Mouse (Mus musculus) left cerebral cortex, postnatal 14 days (tissue): ENCODE results near the gene Pgs1. TPM values are rescaled to one million over a fixed set of nuclear protein-coding genes. Genes with fewer than 3 reads are reported as not detected.
A peak's percentile ranks its signal among the peaks of the same experiment; 100 is the strongest.

ENCODE experiments used
- DNase-seq, 2 experiments: peaks; one replicate each; pipeline ENCODE4 v3.0.0; 2021 to 2022; ENCODE audit warnings: low spot score in 2 of 2, mixed read lengths in 1 of 2
- intact Hi-C: fragments of 180-260 bp; cut with DNase I; formaldehyde crosslinking; loops from one replicate; pipeline ENCODE4 v1.15.1; 2025
- total RNA-seq, 2 experiments: library from RNA; stranded (reverse); gene quantifications; 2 replicates each; pipeline ENCODE4 v1.2.3; 2021

The Pgs1 gene
- total RNA-seq, 2 experiments from 2014 or later = 74.4 to 76.2 TPM

DNA sequence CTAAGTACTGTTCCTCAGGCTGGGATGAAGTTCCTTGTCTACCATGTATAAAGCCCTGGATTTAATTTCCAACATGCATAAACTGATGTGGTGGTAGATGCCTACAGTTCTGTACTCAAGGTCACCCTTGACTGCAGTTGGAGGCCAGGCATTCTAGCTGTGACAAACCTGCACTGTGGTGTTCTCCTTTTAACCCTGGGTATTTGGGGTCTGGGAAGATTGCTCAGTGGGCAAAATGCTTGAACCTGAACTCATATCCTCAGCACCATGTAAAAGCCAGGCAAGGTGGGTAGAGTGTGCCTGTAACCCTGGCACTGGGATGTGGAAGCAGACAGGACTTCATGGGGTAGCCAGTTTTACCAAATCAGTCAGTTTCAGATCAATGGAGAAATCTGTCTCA lies 25.5 kb upstream of the Pgs1 start:
- DNase-seq = no peak
- intact Hi-C loops = no loop called here

DNA sequence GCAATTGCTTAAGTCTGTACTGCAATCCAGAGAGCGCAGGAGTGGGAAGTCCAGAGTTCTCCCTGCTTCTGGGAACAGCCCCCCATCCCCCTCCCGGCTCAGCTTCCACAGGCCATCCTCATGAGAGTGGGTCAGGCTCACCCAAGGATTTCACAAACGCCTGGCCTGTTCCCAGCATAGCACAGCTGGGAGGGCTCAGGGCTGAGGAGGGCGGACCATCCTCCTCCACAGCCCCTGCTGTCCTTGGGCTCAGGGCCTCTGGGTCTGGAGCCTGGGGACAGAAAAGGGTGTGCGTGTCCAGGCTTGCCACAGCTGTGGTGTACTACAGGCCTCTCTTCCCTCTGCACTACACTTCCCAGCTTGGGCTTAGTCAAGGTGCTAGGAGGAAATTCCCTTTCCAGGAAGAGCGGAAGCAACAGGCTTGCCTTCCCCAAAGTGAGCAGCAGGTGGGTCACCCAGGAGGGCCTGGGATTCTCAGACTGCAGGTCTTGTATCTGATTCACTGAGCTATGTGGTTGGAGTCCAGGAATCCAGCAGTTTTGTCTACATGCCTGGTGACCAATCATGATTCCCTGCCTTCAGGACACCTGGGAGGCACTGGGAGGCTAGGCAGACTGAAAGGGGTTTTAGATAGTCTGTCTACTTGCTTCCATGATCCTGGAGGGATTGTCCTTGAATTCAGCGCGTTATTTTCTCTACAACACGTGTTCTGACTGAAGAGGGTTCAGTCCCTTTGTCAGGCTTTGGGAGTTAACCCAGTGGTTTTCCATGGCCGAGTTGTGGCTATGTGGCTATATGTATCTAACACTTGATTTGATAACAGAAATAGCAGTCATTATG lies 23.6 kb upstream of the Pgs1 start:
- DNase-seq = peak in 1 of 2 experiments; percentile 28
- intact Hi-C loops = no loop called here

DNA sequence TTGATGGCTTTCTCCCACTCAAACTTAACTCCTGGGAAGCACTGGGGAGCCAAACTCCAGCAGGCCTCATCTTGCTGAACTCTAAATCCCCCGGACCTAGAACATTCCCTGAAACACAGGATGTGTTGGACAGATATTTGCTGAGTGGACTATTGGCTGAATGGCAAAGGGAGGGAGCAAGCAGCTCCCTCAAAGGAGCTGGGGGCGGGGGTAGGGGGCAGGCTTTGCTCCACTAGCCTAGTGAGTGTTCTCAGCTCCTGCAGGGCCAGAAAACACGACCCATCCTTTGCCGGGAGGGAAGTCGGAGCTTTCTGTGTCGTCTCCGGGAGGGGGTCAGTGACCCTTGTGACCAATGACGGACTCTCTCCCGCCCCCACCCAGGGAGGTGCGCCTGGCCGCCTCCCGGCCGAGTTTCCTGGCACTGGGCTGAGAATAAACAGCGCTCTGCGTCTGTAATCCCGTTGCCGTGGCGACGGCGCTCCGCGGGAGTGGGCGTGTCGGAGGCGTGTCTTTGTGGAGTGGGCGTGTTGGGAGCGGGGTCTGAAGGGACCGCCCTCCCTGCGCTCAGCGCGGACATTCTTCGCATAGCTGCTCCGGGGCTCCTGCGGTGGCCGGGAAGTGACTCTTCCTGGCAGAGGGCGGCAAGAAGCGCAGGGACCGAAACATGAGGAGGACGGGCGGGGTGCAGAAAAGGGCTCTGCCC lies 22.9 kb upstream of the Pgs1 start:
- intact Hi-C loops = no loop called here

DNA sequence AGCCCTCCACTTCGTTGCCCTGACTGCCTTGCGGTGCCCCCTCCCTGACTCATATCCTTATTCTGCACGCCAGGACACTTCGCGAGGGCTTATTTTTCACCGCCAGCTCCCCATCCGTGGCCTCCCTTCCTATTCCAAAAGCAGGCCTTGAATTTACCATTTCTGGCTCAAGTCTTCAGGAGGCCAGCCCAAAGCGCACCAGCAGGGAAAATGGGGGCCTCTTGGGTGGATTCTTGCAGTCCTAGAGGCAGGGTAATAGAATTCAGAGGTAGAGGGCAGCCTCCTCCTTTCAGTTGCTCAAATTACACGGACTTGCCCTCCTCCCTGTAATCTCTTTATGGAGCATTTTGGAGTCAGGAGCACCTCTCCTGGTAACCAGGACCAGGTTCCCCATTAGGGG lies 22.2 kb upstream of the Pgs1 start:
- DNase-seq = no peak
- intact Hi-C loops = no loop called here

More for the DNA sequence above, 22.9 kb upstream of the Pgs1 start:
- DNase-seq = peak; percentile 95 to 96

DNA sequence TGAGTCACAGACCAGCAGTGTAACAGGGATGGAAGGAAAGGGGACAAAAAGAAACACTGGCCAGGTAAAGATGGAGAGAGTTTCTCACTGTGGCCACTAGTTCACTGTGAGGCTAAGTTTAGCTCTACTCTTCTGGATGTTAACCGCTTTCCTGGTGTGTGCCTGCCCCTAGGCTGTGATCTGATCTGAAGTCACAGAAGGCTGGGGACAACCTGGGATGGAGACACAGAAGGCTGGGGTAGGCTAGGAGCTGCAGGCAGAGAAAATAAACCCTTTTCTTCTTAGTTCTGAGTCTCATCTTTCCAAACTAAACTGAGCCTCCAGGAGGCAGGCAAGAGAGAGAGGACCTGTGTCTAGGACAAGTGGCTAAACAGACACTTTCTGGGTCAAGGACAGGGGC lies 21.8 kb upstream of the Pgs1 start:
- intact Hi-C loops = no loop called here
- DNase-seq = no peak

DNA sequence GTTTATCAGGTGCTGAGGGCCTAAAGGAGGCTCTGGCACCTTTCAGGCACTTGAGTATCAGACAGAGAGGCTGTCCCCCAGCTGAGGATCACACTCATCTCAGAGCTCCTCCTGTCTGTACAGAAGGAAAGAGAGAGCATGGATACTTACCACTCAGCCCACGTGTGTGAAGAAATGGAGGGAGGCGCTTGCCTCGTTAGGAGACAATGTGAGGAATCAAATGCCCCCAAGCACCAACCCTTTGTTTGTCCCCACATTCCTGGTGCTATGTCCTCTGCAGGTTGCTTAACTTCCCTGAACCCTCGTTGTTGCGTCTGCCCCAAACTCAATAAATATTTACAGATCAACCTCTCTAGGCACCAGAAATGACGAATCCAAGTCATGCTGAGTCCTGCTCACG lies 21.0 kb upstream of the Pgs1 start:
- DNase-seq = no peak
- intact Hi-C loops = loop anchor here (5.0 kb wide), 1 partner anchor 88 kb away; no protein-coding TSS in a partner anchor

DNA sequence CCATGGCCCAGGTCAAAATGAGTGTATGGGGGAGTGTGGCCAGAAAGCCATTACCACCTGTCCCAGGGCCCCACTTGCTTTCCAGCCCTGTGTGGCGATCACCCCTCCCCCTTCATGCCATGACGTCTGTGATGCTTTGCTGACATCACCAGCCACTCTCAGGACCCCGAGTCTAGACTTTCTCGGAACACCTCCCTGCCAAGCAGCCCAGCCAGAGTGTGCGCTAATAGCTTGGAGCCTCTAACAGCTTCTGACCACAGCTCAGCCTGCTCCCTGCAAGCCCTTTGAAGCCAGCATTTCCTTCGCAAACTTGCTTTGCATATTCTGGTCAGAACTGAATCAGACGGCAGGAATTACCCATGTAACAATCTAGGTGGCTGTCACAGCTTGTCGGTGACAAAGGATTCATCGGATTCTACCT lies 20.5 kb upstream of the Pgs1 start:
- DNase-seq = no peak
- intact Hi-C loops = loop anchor here (5.0 kb wide), 1 partner anchor 88 kb away; no protein-coding TSS in a partner anchor

DNA sequence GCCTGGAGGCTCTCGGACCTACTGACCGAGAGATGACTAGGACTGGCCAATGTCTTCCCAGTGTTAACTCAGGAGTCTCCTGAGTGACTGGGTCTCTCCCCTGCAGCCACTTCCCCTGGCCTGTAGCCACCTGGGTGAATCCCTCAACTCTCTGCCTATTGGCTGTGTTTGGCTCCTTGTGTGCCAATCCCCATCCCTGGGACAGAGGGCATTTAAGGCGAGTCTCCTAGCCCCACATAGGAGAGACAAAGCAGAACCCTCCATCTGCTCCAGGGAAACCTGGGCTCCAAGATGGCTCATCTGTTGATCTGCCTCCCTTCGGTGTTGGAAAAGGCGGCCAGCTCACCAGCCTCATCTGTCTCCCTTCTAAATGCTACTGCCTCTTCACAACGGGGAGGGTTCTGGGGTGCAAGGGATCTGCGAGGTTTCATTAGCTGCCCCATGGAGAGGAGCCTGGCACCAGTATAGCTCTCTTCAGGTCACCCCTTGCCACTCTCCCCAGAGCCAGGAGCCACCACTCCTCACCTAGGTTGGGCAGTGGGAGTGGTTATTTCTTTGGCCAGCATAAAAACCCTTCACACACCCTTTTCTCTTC lies 19.5 kb upstream of the Pgs1 start:
- intact Hi-C loops = loop anchor here (5.0 kb wide), 1 partner anchor 89 kb away; no protein-coding TSS in a partner anchor
- DNase-seq = no peak

DNA sequence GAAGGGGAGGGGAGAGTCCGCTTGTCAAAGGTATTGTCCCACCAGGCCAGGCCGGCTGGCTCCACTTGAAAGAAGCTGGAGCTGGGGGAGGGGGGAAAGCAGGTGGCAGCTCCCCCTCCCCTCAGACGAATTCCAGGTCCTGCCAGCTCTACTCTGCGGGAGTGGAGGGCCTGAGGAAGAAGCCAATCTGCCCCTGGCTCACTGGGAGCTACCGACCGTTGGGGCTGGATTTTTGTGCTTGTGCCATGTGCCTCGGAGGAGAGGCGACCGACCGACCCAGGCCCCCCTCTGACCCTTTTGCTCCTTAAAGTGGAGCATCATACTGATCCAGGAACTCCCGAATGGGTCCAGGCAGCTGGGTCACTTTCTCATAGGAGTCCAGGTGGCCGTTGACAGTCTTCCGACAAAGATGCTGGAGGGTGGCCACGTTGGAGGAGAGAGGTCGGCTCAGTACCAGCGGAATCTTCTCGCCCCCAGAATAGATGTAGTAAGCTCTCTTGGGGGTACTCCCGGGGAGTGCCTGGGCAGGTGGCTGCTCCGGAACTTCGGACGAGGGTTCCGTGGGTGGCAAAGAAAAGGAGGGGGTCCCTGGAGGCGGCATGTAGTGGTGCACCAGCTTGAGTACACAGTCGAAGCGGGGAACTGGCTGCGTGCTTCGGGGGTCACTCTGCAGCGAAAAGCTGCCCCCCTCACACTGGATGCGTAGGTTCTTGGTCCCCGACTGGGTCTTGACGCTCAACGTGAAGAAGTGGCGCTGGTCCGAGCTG lies 18.7 kb upstream of the Pgs1 start:
- intact Hi-C loops = loop anchor here (2.0 to 5.0 kb wide), 2 partner anchors 35 to 90 kb away; no protein-coding TSS in a partner anchor
- no peak for DNase-seq

DNA sequence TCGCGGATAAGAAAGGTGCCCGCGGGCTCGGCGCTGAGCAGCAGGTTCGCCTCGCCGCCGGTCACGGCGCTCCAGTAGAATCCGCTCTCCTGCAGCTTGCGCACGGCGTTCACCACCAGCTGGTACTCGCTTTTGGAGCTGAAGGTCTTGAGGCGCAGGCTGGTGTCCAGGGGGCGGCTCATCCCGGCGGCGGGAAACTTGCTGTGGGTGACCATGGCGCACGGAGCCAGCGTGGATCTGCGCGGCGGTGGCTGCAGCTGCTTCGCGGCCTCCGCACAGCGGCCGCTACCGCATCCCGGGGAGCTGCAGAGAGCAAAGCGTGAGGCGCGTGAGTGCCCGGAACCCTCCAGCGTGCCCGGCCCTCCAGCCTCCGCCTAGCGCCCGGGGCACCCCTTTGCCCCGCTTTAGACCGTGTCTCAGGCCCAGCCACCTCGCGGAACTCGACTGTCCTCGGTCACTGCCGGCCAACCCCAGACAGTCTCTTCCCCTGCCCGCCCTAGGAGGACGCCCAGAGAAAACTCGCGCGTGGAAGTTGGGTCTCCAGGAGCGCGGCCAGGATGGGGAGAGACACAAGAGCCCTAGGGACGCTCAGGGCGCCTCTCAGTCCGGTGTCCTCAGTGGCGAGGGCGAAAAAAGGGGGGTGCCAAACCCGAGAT lies 17.9 kb upstream of the Pgs1 start:
- no peak for DNase-seq
- intact Hi-C loops = loop anchor here (2.0 to 5.0 kb wide), 2 partner anchors 35 to 91 kb away; no protein-coding TSS in a partner anchor

DNA sequence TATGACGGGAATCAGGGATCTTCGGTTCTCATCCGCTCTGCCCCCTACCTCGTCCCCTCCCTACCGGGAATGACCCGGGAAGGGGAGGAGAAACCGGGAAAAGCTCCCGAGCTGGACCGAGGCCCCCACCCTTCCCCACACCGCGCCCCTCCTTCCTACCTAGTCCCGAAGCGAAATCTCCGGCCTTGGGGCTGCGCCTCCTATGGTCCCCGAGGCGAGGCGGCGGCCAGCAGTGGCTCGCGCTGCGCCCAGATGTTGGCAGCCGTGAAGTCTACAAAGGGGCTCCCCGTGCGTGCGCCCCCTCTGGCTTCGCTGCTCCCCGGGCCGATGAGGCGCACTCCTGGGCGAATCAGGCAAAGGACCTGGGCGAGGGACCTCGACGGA lies 17.4 kb upstream of the Pgs1 start:
- intact Hi-C loops = loop anchor here (2.0 to 5.0 kb wide), 2 partner anchors 36 to 91 kb away; no protein-coding TSS in a partner anchor

DNA sequence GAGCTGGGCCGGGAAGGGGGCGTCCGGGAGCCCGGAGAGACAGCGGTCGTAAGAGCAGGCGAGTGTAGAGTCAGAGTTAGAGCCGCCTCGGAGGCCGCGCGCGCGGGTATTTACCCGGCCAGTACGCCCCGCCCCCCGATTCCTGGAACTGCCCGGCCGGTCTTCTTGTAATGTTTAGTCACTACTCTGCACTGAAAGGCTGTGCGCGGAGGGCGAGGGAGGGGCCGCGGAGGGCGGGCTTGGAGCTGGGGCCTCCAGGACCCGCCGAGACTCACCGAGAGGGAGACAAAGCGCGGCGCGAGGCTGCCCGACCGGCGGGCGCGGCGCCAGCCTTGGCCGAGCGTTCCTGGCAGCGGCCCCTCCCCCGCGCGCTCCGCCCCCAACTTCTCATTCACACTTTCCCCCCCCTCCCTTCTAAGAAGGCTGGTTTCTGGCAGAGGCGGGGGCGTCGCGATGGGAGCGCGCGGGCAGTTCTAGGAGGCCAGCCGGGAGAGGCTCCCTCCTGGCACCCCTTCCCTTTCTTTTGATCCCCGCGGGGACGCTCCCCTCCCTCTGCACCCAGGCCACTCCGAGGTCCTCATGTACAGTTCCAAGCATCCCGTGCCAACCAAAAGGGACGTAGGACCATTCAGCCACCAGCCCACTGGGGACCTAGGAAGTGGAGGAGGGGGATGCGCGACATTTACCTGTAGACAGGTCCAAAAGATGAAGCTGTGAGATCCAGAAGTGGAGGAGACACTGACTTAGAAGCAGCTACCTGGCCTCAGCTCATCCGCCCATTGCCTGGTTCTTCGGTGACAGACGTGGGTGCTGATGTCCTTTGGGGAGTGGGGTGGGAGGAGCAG lies 16.8 kb upstream of the Pgs1 start:
- peak; percentile 85 to 90 for DNase-seq
- intact Hi-C loops = loop anchor here (2.0 to 5.0 kb wide), 2 partner anchors 37 to 92 kb away; no protein-coding TSS in a partner anchor

More for the DNA sequence above, 17.4 kb upstream of the Pgs1 start:
- DNase-seq = no peak

DNA sequence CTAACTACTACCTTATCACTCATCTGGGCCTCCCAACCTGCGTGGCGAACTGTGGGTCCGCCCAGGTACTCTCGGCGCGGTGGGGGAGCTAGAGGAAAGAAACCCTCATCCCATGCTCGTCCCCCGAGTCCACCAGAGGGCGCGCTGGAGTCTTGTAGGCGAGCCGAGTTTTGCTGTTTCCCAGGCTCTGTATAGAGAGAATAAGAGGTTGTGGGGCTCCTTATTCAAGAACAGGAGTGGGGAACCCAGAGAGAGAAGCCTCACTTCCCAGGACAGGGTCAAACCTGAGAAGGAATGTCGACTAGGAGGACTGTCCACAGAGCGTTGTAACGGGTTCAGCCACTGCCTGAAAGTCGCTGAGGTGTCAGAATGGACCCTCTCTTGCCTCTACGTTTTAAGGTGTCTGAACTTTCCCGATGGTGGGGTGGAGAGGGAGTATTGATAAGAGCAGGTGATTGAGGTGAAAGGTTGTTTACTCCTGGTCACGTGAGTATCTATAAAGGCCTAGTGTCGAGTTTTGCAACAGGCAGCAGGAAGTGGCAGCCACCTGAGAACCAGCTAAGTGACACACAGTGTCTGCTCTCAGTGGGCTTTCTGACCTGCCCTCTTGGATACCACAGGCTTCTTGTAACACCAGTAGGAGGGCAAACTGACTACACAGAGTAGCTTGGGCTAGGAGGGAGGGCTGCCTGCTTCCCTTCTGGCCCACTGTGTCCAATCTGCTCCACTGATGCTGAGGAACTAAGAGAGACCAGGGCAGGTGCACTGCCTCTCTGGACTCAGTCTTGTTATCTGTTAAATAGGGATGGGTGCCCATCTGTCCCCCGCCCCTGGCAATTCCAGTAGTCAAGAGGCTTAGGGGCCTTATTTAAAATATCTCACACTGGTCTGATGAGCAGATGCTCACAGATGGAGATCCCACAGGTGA lies 15.9 kb upstream of the Pgs1 start, which contains the start of gene Socs3:
Gene Socs3 (minus strand): TSS at position 103 of the 928 bp plus-strand sequence.
- peak; percentile 93 to 95 for DNase-seq
- intact Hi-C loops = loop anchor here (2.0 to 5.0 kb wide), 4 partner anchors 37 to 93 kb away; no protein-coding TSS in a partner anchor

DNA sequence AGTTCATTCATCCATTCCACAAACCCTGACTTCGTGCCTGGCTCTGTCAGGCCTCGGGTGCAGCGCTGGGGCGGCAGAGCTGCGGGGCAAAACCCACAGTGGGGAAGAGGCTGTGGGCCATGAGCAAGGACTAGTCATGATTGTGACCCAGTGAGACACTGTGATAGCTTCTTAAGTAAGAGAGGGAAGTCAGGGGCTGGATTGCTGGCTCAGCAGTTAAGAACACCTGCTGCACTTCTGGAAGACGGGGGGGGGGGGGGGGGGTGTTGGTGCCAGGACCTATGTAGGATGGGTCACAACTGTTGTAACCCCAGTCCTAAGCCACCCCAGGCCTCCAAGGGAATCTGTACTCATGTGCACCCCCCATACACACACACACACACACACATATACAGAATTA lies 15.0 kb upstream of the Pgs1 start:
- DNase-seq = no peak
- intact Hi-C loops = loop anchor here (2.0 to 5.0 kb wide), 2 partner anchors 48 to 59 kb away; no protein-coding TSS in a partner anchor

DNA sequence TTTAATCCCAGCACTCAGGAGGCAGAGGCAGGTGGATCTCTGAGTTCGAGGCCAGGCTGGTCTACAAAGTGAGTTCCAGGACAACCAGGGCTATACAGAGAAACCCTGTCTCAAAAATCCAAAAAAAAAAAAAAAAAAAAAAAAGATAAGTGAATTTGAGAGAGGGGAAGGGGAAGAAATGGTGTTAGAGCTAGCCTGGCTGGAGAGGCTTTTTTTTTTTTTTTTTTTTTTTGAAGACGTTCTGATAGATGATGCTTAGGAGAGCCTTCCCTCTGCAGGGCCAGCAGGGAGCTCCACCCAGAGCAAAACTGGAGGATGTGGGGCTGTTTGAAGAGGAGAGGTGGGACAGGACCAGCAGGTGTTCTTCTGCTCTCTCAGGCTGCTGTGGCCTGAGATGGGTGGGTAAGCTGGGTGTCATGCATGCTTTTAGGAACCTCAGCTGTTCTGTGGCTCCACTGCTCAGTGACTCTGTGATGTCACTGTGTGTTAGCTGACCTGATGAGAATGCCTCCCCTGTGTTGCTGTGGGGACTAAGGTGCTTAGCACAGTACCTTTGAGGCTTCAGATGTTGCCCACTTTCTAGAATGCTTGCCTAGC lies 14.3 kb upstream of the Pgs1 start:
- DNase-seq = no peak
- intact Hi-C loops = loop anchor here (2.0 to 5.0 kb wide), 2 partner anchors 47 to 59 kb away; no protein-coding TSS in a partner anchor
